Mouse (Mus musculus): ENCODE measurements around the gene Slc37a1. TPM values are rescaled to one million over a fixed set of nuclear protein-coding genes. Genes with fewer than 3 reads are reported as not detected.
A peak's percentile ranks its signal among the peaks of the same experiment; 100 is the strongest.
"Not testable (repeated sequence)": the region's sequence is repeated elsewhere in the genome, so short reads cannot be mapped to it uniquely, and the experiment has no call there.

The Slc37a1 gene
- polyA plus RNA-seq, 1 experiment from 2014 or later = 3.9 TPM

DNA sequence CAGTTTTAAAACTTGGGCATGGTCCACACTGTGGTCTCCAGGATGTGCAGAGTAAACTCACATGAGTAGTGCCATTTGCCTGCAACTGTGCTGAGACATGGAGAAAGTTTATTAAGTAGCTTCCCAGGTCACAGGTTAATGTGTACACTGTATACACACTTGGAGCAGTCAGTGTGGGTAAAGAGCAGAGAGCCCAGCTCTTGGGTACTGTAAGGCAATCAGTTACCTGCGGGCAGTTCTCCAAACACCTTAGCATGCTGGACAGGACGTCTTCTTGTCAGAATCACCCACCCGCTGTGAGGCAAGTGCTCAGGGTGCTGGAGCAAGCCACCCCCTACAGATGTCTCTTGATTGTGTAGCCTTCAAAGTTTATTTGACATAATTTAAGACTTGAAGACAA, 58.2 kb downstream of the Slc37a1 start:
- Histone ChIP-seq H3K27ac (no peak overlapping the region), H3K9me3 (replicated peaks; ENCODE audit: low read length) (no peaks in the 10 kb centered on the region), H3K9ac (ENCODE audit: low read depth, low read length) (no peak overlapping the region), H3K27me3 (ENCODE audit: insufficient read depth, low read length) (no peaks in the 10 kb centered on the region), H3K4me1 (replicated peaks; ENCODE audit: insufficient read depth, low read length) (no peaks in the 10 kb centered on the region), H3K4me3 (replicated peaks; ENCODE audit: low read depth, low read length) (no peak overlapping the region), H3K4me2 (ENCODE audit: low read length) (no peak overlapping the region), H3K36me3 (ENCODE audit: insufficient read depth, low read length) (no peaks in the 10 kb centered on the region)
- no peak for TF ChIP-seq CTCF (IDR thresholded peaks at IDR 0.05; ENCODE audit: low read depth)
- WGBS = 85% methylated on average over 3 of the region's 3 CpGs
- DNase-seq (ENCODE audit: low spot score) = no peak
- ATAC-seq (replicated peaks; ENCODE audit: low FRiP score, low read depth) = 0 out of 2 replicates have a peak, but pooled peaks have one; percentile 36

DNA sequence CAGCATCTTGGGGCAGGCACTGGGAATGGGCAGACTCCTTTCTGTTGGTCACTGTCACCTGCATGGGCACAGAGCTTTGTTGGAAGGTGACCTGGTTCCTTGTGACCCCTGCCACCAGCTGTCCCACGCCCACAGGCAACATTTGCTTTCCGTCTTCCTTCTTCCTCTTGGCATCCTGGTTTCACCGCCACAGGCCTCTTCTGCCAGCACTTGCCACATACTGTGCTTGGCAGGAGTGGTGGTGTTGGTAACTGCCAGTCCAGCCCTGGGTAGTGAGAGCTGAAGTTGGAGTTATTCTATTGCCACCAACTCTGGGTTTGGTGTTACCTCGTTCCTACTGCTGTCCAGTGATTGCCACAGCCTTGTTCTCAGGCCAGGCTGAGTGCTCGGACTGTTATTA, 61.5 kb downstream of the Slc37a1 start:
- 84% methylated on average over 5 of the region's 5 CpGs for WGBS
- Histone ChIP-seq H3K27ac (no peak overlapping the region), H3K36me3 (ENCODE audit: insufficient read depth, low read length) (no peaks in the 10 kb centered on the region), H3K9ac (ENCODE audit: low read depth, low read length) (no peak overlapping the region), H3K4me2 (ENCODE audit: low read length) (no peak overlapping the region), H3K4me3 (replicated peaks; ENCODE audit: low read depth, low read length) (no peak overlapping the region), H3K9me3 (replicated peaks; ENCODE audit: low read length) (no peaks in the 10 kb centered on the region), H3K27me3 (ENCODE audit: insufficient read depth, low read length) (no peaks in the 10 kb centered on the region), H3K4me1 (replicated peaks; ENCODE audit: insufficient read depth, low read length) (no peaks in the 10 kb centered on the region)
- DNase-seq (ENCODE audit: low spot score) (no peak), ATAC-seq (replicated peaks; ENCODE audit: low FRiP score, low read depth) (no peak)
- TF ChIP-seq CTCF (IDR thresholded peaks at IDR 0.05; ENCODE audit: low read depth) = no peak

DNA sequence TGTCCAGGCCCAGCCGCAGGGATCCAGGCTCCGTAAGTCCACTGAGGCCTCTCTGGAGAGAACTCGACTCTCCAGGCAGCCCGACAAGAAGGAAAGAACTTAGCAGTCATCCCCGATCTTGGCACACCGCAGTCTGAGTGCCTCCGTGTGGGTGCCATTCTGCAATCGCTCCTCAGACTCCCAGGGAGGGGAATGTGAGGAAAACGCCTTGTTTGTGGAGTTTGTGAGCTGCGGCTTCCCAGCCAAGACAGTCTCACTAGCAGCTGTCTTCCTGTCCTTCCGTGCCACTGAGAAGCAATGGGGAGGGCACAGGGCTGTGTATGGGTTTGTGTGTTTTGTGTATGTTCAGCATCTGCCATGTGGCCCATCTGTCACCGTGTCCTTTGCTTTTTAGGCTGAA, 62.8 kb downstream of the Slc37a1 start:
- H3K9ac ChIP-seq (ENCODE audit: low read depth, low read length) = no peak overlapping the region
- WGBS = 76% methylated on average over 12 of the region's 12 CpGs

DNA sequence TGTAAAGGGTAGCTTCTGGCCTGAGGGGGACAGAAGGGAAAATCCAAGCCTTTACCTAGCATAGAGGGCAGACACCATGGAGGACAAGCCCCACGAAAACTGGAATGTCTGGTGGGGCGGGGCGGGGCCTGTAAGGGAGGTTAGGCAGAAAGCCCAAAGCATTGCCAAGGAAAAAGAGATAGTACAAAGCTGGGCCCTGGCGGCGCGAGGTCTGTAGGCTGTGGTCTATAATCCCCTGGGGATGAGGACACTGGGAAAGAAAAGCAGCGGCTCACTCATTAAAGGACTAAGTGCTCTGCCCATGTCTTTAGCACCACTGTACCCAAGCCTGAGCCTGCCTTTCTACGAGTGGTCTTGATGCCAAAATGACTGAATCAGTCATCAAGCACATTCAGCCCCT, 65.4 kb downstream of the Slc37a1 start:
- ATAC-seq (replicated peaks; ENCODE audit: low FRiP score, low read depth) = no peak
- Histone ChIP-seq H3K4me2 (ENCODE audit: low read length) (no peak overlapping the region), H3K9me3 (replicated peaks; ENCODE audit: low read length) (no peaks in the 10 kb centered on the region), H3K36me3 (ENCODE audit: insufficient read depth, low read length) (no peaks in the 10 kb centered on the region), H3K9ac (ENCODE audit: low read depth, low read length) (no peak overlapping the region), H3K4me3 (replicated peaks; ENCODE audit: low read depth, low read length) (no peak overlapping the region), H3K27ac (no peak overlapping the region), H3K4me1 (replicated peaks; ENCODE audit: insufficient read depth, low read length) (0 out of 2 replicates have a peak, but pooled peaks cover 3% of the 10 kb centered on the region), H3K27me3 (ENCODE audit: insufficient read depth, low read length) (no peaks in the 10 kb centered on the region)
- no peak for DNase-seq (ENCODE audit: low spot score)
- whole genome bisulfite sequencing = 71% methylated on average over 8 of the region's 8 CpGs
- no peak for TF ChIP-seq CTCF (IDR thresholded peaks at IDR 0.05; ENCODE audit: low read depth)

More for the DNA sequence above, 62.8 kb downstream of the Slc37a1 start:
- ATAC-seq (replicated peaks; ENCODE audit: low FRiP score, low read depth) = no peak
- Histone ChIP-seq H3K4me1 (replicated peaks; ENCODE audit: insufficient read depth, low read length) (no peaks in the 10 kb centered on the region), H3K9me3 (replicated peaks; ENCODE audit: low read length) (no peaks in the 10 kb centered on the region), H3K27ac (no peak overlapping the region), H3K36me3 (ENCODE audit: insufficient read depth, low read length) (no peaks in the 10 kb centered on the region), H3K4me3 (replicated peaks; ENCODE audit: low read depth, low read length) (no peak overlapping the region), H3K27me3 (ENCODE audit: insufficient read depth, low read length) (no peaks in the 10 kb centered on the region), H3K4me2 (ENCODE audit: low read length) (no peak overlapping the region)
- DNase-seq (ENCODE audit: low spot score) = no peak
- no peak for TF ChIP-seq CTCF (IDR thresholded peaks at IDR 0.05; ENCODE audit: low read depth)

DNA sequence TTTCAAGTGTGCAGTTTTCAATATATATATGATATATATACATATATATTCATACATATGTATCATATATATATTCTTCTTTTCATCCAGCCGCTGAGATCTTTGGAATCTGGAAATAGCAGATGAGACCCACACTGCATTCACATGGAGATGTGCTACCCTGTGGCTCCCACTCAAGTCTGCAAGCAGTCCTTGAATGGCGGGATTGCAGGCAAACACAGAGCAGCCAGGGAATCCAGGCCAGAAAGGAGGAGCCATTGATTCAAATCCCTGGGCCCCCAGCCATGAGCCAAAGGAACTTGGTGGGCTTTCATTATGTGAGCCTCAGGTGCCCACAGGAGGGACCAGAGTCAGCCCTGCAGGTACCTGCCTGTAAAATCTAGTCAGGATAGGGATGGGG, 66.7 kb downstream of the Slc37a1 start:
- no peak for DNase-seq (ENCODE audit: low spot score)
- no peak for ATAC-seq (replicated peaks; ENCODE audit: low FRiP score, low read depth)

DNA sequence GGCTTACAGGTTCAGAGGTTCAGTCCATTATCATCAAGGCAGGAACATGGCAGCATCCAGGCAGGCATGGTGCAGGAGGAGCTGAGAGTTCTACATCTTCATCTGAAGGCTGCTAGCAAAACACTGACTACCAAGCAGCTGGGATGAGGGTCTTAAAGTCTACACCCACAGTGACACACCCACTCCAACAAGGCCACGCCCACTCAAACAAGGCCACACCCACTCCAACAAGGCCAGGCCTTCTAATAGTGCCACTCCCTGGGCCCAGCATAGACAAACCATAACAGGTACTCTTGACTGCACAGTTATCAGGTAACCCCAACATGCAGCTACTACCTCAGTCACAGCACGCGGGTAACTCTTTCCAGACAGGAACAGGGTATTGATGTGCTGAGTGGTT, 68.1 kb downstream of the Slc37a1 start:
- H3K9me3 ChIP-seq (replicated peaks; ENCODE audit: low read length); H3K27ac ChIP-seq: not testable (repeated sequence)
- 78% methylated on average over 3 of the region's 3 CpGs for WGBS

More for the DNA sequence above, 66.7 kb downstream of the Slc37a1 start:
- H3K27me3 ChIP-seq (ENCODE audit: insufficient read depth, low read length) = no peaks in the 10 kb centered on the region
- WGBS = 79% methylated on average over 2 of the region's 2 CpGs
- no peak overlapping the region for H3K4me3 ChIP-seq (replicated peaks; ENCODE audit: low read depth, low read length)
- no peak overlapping the region for H3K27ac ChIP-seq
- no peak for TF ChIP-seq CTCF (IDR thresholded peaks at IDR 0.05; ENCODE audit: low read depth)
- H3K9me3 ChIP-seq (replicated peaks; ENCODE audit: low read length) = no peaks in the 10 kb centered on the region
- 0 out of 2 replicates have a peak, but pooled peaks cover 3% of the 10 kb centered on the region for H3K4me1 ChIP-seq (replicated peaks; ENCODE audit: insufficient read depth, low read length)
- H3K36me3 ChIP-seq (ENCODE audit: insufficient read depth, low read length) = no peaks in the 10 kb centered on the region
- H3K4me2 ChIP-seq (ENCODE audit: low read length) = no peak overlapping the region
- H3K9ac ChIP-seq (ENCODE audit: low read depth, low read length) = no peak overlapping the region

More for the DNA sequence above, 68.1 kb downstream of the Slc37a1 start:
- H3K4me3 ChIP-seq (replicated peaks; ENCODE audit: low read depth, low read length); H3K27me3 ChIP-seq (ENCODE audit: insufficient read depth, low read length); H3K36me3 ChIP-seq (ENCODE audit: insufficient read depth, low read length); DNase-seq (ENCODE audit: low spot score); H3K4me2 ChIP-seq (ENCODE audit: low read length); ATAC-seq (replicated peaks; ENCODE audit: low FRiP score, low read depth); H3K4me1 ChIP-seq (replicated peaks; ENCODE audit: insufficient read depth, low read length); H3K9ac ChIP-seq (ENCODE audit: low read depth, low read length): not testable (repeated sequence)

Measured in kidney, postnatal 0 days (tissue).